In genomic region chr14:16554643-16555459, GRCm38 (mm10) we compare ENCODE assay signal across 8 mouse cellular contexts.
DNase-seq lines count a peak whose midpoint lies in the region; ATAC-seq and TF ChIP-seq lines count a peak whose summit lies in the region.

No protein-coding gene starts in this region.

- ATAC-seq in heart, postnatal 0 days (ENCODE audit: insufficient read depth, low read depth) = peak; percentile 65

- H3K4me2 ChIP-seq in heart, postnatal 0 days (ENCODE audit: low read depth, low read length) = peak overlapping the region; percentile 32

- 0 out of 2 replicates have a peak overlapping the region, but pooled peaks have one; percentile 8 for H3K9ac ChIP-seq in heart, postnatal 0 days (replicated peaks; ENCODE audit: low read depth, low read length)

- TF ChIP-seq EP300 in heart, postnatal 0 days (IDR thresholded peaks at IDR 0.05; ENCODE audit: low read depth) = peak; percentile 73; the same call in 1 of the 2 replicates

- no peak for TF ChIP-seq CTCF in heart, postnatal 0 days (IDR thresholded peaks at IDR 0.05; ENCODE audit: low read depth)

- no peaks in the 10 kb centered on the region for H3K9me3 ChIP-seq in heart, postnatal 0 days (replicated peaks; ENCODE audit: control insufficient read depth, low read length)

- intact Hi-C loops in left cerebral cortex, postnatal 4 days (cut with DNase I) = no loop called here

- H3K4me3 ChIP-seq in brown adipose tissue, adult 24 weeks (ENCODE audit: insufficient read depth, low read depth, low read length) = no peak overlapping the region
- H3K4me3 ChIP-seq in heart, postnatal 0 days (ENCODE audit: low read depth, low read length) = no peak overlapping the region

- no peaks in the 10 kb centered on the region for H3K36me3 ChIP-seq in heart, postnatal 0 days (replicated peaks; ENCODE audit: control insufficient read depth, insufficient read depth, low read length)

- H3K27me3 ChIP-seq in heart, postnatal 0 days (ENCODE audit: control insufficient read depth, insufficient read depth, low read length) = no peaks in the 10 kb centered on the region

- H3K4me1 ChIP-seq in brown adipose tissue, adult 24 weeks (ENCODE audit: control insufficient read depth, insufficient read depth, insufficient read length, low read length) = peaks cover 37% of the 10 kb centered on the region
- peaks cover 56% of the 10 kb centered on the region for H3K4me1 ChIP-seq in heart, postnatal 0 days (ENCODE audit: control insufficient read depth, insufficient read depth)

- WGBS in heart, postnatal 0 days = 27% methylated on average over 12 of the region's 12 CpGs

- peak overlapping the region; percentile 76 for H3K27ac ChIP-seq in brown adipose tissue, adult 24 weeks (replicated peaks; ENCODE audit: low read depth, low read length)
- peak overlapping the region; percentile 65 for H3K27ac ChIP-seq in heart, postnatal 0 days (ENCODE audit: low read depth)

- DNase-seq in 3134 (ENCODE audit: extremely low read depth, insufficient read length, low spot score) = peak; percentile 64
- DNase-seq in heart, postnatal 0 days (ENCODE audit: low spot score) = peak; percentile 87
- peak; percentile 50 to 72 for DNase-seq in kidney, postnatal 4 days
- DNase-seq in B cell, adult 2 months = no peak
- no peak for DNase-seq in left cerebral cortex, postnatal 4 days
- no peak for DNase-seq in layer of hippocampus, adult 9-11 months
- no peak for DNase-seq in spleen, postnatal 14 days (ENCODE audit: low spot score in 2 of 2)

Comparison
In these comparisons a context has a peak if more than half of its experiments do, and no peak if none do; other contexts are left out.
1. DNase-seq: peak in 3134 (single experiment), heart, postnatal 0 days (single experiment) and kidney, postnatal 4 days (2 of 2); none in B cell, adult 2 months (0 of 2), left cerebral cortex, postnatal 4 days (single experiment), layer of hippocampus, adult 9-11 months (single experiment) and spleen, postnatal 14 days (0 of 2).